Mouse (Mus musculus): ENCODE data around the gene Dcpp3. TPM values are rescaled to one million over a fixed set of nuclear protein-coding genes. Genes with fewer than 3 reads are reported as not detected.
A peak's percentile ranks its signal among the peaks of the same experiment; 100 is the strongest.
"Not testable (repeated sequence)": the region's sequence is repeated elsewhere in the genome, so short reads cannot be mapped to it uniquely, and the experiment has no call there.

Dcpp3 gene
- polyA plus RNA-seq, 1 experiment from 2014 or later: not detected

DNA sequence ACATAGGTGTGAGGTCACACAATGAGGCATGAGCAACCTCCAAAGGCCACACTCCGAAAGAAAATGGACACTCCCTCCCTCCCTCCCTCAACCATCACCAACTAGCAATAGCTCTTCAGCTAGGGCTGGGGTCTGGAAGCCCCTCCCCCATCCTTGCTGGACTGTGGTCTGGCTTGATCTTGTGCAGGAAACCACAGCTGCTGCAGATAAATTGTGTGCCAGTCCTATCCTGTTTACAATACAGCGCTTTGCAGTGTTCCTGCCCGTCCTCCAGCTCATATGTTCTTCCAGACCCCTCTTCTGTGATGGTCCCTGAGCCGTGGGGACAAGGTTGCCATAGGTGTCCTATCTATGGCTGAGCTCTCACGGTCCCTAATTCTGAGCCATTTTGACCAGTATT is 13.9 kb downstream of the Dcpp3 start:
- Histone ChIP-seq H3K27ac (no peak overlapping the region), H3K9me3 (ENCODE audit: control insufficient read depth, low read length) (no peaks in the 10 kb centered on the region), H3K4me1 (replicated peaks; ENCODE audit: control insufficient read depth, insufficient read depth, low read length) (no peaks in the 10 kb centered on the region), H3K9ac (no peak overlapping the region), H3K36me3 (replicated peaks; ENCODE audit: control insufficient read depth, insufficient read depth) (no peaks in the 10 kb centered on the region), H3K4me3 (replicated peaks; ENCODE audit: low read length) (no peak overlapping the region), H3K4me2 (replicated peaks) (no peak overlapping the region), H3K27me3 (ENCODE audit: control insufficient read depth, insufficient read depth, low read length) (no peaks in the 10 kb centered on the region)
- DNase-seq (ENCODE audit: low spot score) (no peak), ATAC-seq (ENCODE audit: low FRiP score) (no peak)
- WGBS: 85% methylated on average over 5 of the region's 5 CpGs

DNA sequence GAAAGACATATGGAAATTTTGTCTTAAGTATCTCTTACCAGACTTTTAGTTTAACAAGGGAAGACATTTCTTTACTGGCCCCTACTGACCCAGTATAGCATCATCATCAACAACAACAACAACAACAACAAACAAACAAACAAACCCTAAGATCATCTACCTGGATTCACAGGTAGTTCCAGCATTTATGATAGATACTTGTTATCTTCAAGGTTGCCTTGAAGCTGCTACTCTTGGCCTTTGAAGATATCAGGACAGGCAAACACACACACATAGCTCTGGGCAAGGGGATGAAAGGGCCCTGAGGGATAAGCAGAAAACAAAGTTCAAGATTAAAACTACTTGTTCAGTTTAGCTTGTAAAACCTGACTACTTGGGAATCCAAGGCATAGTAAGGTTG is 24.1 kb downstream of the Dcpp3 start, which contains the start of gene Sbp:
TSS of gene Sbp (plus strand) at position 301 of the 400 bp plus-strand sequence.
- Histone ChIP-seq H3K9me3 (ENCODE audit: control insufficient read depth, low read length) (no peaks in the 10 kb centered on the region), H3K27me3 (ENCODE audit: control insufficient read depth, insufficient read depth, low read length) (no peaks in the 10 kb centered on the region), H3K4me2 (replicated peaks) (no peak within 1 kb of the TSS), H3K9ac (no peak within 1 kb of the TSS), H3K27ac (no peak within 1 kb of the TSS), H3K4me1 (replicated peaks; ENCODE audit: control insufficient read depth, insufficient read depth, low read length) (no peaks in the 10 kb centered on the region), H3K36me3 (replicated peaks; ENCODE audit: control insufficient read depth, insufficient read depth) (no peaks in the 10 kb centered on the region), H3K4me3 (replicated peaks; ENCODE audit: low read length) (no peak within 1 kb of the TSS)
- ATAC-seq (ENCODE audit: low FRiP score): no peak
- no peak for DNase-seq (ENCODE audit: low spot score)

DNA sequence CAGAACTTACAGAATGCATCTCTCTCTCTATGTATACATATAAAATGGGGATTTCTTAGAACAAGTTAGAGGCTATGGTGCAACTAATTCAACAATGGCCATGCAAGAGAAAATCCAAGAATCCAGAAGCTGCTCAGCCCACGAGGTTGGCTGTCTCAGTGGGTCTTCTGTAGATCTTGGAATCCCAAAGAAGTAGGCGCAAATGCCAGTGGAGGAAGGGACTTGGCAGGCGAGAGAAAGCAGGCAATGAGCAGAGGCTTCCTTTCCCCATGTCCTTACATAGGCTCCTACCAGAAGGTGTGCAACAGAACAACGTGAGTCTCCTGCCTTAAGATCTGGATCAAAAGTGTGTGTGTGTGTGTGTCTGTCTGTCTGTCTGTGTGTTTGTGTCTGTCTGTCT is 30.2 kb downstream of the Dcpp3 start:
- WGBS: 78% methylated on average over 4 of the region's 4 CpGs
- H3K27ac ChIP-seq; H3K4me2 ChIP-seq (replicated peaks); H3K4me3 ChIP-seq (replicated peaks; ENCODE audit: low read length); H3K36me3 ChIP-seq (replicated peaks; ENCODE audit: control insufficient read depth, insufficient read depth); ATAC-seq (ENCODE audit: low FRiP score); H3K9ac ChIP-seq; H3K27me3 ChIP-seq (ENCODE audit: control insufficient read depth, insufficient read depth, low read length); H3K4me1 ChIP-seq (replicated peaks; ENCODE audit: control insufficient read depth, insufficient read depth, low read length); H3K9me3 ChIP-seq (ENCODE audit: control insufficient read depth, low read length); DNase-seq (ENCODE audit: low spot score): not testable (repeated sequence)

DNA sequence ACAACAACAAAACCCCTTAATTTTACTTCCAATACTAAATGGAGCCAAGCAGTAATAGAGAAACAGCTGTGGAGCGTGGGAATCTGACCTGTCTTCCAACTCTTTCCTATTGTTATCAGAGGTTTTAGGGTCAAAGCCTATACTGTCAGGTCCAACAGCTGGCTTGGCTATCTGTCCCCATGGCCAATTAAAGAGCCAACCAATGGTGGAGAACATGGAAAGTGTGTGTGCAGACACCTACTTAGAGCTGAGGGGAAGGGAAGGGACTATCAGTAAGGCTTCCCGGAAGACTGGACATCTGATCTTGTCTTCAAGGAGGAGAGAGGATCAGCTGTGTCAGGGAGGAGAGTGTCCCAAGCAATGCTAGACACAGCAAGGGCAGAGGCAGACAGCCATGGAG is 31.8 kb downstream of the Dcpp3 start:
- H3K27me3 ChIP-seq (ENCODE audit: control insufficient read depth, insufficient read depth, low read length): no peaks in the 10 kb centered on the region
- H3K9me3 ChIP-seq (ENCODE audit: control insufficient read depth, low read length): no peaks in the 10 kb centered on the region
- ATAC-seq (ENCODE audit: low FRiP score) (no peak), DNase-seq (ENCODE audit: low spot score) (no peak)
- 96% methylated on average over 2 of the region's 2 CpGs for WGBS
- no peak overlapping the region for H3K4me3 ChIP-seq (replicated peaks; ENCODE audit: low read length)
- H3K4me1 ChIP-seq (replicated peaks; ENCODE audit: control insufficient read depth, insufficient read depth, low read length): no peaks in the 10 kb centered on the region
- H3K9ac ChIP-seq: no peak overlapping the region
- H3K36me3 ChIP-seq (replicated peaks; ENCODE audit: control insufficient read depth, insufficient read depth): no peaks in the 10 kb centered on the region
- no peak overlapping the region for H3K4me2 ChIP-seq (replicated peaks)
- no peak overlapping the region for H3K27ac ChIP-seq

DNA sequence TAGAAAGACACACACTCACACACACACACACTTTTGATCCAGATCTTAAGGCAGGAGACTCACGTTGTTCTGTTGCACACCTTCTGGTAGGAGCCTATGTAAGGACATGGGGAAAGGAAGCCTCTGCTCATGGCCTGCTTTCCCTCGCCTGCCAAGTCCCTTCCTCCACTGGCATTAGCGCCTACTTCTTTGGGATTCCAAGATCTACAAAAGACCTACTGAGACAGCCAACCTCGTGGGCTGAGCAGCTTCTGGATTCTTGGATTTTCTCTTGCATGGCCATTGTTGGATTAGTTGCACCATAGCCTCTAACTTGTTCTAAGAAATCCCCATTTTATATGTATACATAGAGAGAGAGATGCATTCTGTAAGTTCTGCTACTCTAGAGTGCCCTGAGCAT is 33.6 kb downstream of the Dcpp3 start:
- H3K36me3 ChIP-seq (replicated peaks; ENCODE audit: control insufficient read depth, insufficient read depth); DNase-seq (ENCODE audit: low spot score); H3K4me2 ChIP-seq (replicated peaks); ATAC-seq (ENCODE audit: low FRiP score); H3K27me3 ChIP-seq (ENCODE audit: control insufficient read depth, insufficient read depth, low read length); H3K4me3 ChIP-seq (replicated peaks; ENCODE audit: low read length); H3K9ac ChIP-seq; H3K9me3 ChIP-seq (ENCODE audit: control insufficient read depth, low read length); H3K27ac ChIP-seq; H3K4me1 ChIP-seq (replicated peaks; ENCODE audit: control insufficient read depth, insufficient read depth, low read length): not testable (repeated sequence)
- WGBS: 79% methylated on average over 4 of the region's 4 CpGs

DNA sequence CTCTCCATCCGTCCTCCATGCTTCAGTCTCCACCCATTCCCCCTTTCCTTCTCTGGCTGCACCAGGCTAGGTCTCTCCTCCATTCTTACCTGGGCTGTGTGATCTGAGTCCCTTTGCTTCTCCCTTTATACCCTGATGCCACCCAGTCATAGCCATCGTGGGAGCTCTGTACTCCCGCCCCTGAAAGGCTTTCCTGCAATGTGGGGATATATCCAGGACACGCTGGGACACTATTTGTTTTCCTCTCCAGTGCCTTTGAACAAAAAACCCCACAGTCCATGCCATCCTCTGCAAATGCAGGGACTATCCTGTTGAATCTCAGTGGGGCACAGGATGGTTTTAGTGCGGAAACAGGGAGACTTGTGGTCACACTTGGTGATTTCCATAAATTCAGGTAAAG is 37.9 kb downstream of the Dcpp3 start, which contains the start of gene Sbpl:
TSS of gene Sbpl (minus strand) at position 101 of the 400 bp plus-strand sequence.
- no peaks in the 10 kb centered on the region for H3K9me3 ChIP-seq (ENCODE audit: control insufficient read depth, low read length)
- H3K4me1 ChIP-seq (replicated peaks; ENCODE audit: control insufficient read depth, insufficient read depth, low read length): no peaks in the 10 kb centered on the region
- no peak within 1 kb of the TSS for H3K9ac ChIP-seq
- no peak within 1 kb of the TSS for H3K4me3 ChIP-seq (replicated peaks; ENCODE audit: low read length)
- ATAC-seq (ENCODE audit: low FRiP score): no peak
- H3K27me3 ChIP-seq (ENCODE audit: control insufficient read depth, insufficient read depth, low read length): no peaks in the 10 kb centered on the region
- H3K36me3 ChIP-seq (replicated peaks; ENCODE audit: control insufficient read depth, insufficient read depth): no peaks in the 10 kb centered on the region
- WGBS: 68% methylated on average over 5 of the region's 5 CpGs
- no peak for DNase-seq (ENCODE audit: low spot score)
- H3K27ac ChIP-seq: no peak within 1 kb of the TSS
- H3K4me2 ChIP-seq (replicated peaks): no peak within 1 kb of the TSS

DNA sequence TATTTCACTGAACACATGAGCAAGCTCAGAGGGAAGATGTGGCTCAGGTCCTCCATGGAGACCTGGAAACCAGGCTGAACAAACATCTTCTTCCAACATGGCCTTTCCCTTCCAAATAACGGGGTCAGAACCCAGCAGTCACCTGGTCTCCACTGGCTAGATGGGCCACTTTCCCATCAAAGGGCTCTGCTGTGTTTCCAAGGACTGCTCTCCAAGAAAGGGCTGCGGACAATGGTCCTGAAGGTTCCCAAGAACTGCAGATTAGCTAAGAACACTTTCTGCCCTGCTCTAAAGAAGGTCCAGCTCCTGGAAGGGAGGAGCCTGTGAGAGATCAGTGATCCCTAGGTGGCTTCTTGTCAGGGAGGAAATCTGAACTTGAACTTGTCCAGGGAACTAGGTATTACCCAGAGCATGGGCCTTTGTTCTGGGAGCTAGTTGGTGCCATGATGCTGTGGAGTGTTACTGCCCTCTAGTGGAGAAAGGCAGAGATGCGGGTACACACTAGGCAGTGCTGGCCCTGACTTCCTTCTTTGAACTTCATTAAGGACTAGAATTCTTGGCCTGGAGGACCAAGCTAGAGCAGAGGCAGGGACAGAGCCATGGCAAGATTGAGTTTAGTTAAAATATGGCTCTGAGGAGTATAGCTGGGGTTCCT is 43.0 kb downstream of the Dcpp3 start:
- WGBS: 38% methylated on average over 3 of the region's 3 CpGs
- ATAC-seq (ENCODE audit: low FRiP score) (peak; percentile 94), DNase-seq (ENCODE audit: low spot score) (peak; percentile 91)
- Histone ChIP-seq H3K9ac (no peak overlapping the region), H3K9me3 (ENCODE audit: control insufficient read depth, low read length) (no peaks in the 10 kb centered on the region), H3K4me2 (replicated peaks) (no peak overlapping the region), H3K4me3 (replicated peaks; ENCODE audit: low read length) (no peak overlapping the region), H3K4me1 (replicated peaks; ENCODE audit: control insufficient read depth, insufficient read depth, low read length) (no peaks in the 10 kb centered on the region), H3K27me3 (ENCODE audit: control insufficient read depth, insufficient read depth, low read length) (no peaks in the 10 kb centered on the region), H3K36me3 (replicated peaks; ENCODE audit: control insufficient read depth, insufficient read depth) (no peaks in the 10 kb centered on the region), H3K27ac (no peak overlapping the region)

DNA sequence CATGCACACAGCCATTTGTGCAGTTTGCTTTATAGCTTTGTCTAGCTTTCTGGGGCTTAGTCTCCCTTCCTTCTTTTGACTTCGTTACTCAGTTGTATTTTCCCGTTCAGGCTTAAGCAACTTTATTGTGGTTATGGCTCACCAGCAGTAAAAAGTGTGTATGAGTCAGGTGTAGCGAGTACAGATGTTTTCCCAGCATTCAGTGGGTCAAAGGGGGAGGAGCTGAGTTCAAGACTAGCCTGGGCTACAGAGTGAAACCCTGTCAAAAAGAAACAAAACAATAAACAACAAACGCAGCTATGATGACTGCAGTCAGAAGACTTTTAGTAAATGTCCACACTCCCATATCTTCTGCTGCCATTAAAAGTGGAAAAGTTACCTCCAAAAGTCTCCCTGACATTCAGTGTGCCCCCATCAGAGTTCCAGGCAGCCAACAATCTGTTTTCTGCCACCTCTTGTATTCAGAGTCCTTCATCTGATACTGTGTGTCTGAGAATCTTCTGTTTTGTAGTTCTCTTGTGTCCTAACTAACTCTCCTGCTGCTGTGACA is 44.4 kb downstream of the Dcpp3 start:
- no peaks in the 10 kb centered on the region for H3K4me1 ChIP-seq (replicated peaks; ENCODE audit: control insufficient read depth, insufficient read depth, low read length)
- H3K9me3 ChIP-seq (ENCODE audit: control insufficient read depth, low read length): no peaks in the 10 kb centered on the region
- ATAC-seq (ENCODE audit: low FRiP score) (no peak), DNase-seq (ENCODE audit: low spot score) (no peak)
- no peak overlapping the region for H3K9ac ChIP-seq
- H3K27me3 ChIP-seq (ENCODE audit: control insufficient read depth, insufficient read depth, low read length): no peaks in the 10 kb centered on the region
- no peaks in the 10 kb centered on the region for H3K36me3 ChIP-seq (replicated peaks; ENCODE audit: control insufficient read depth, insufficient read depth)
- H3K4me3 ChIP-seq (replicated peaks; ENCODE audit: low read length): no peak overlapping the region
- 63% methylated on average over 4 of the region's 4 CpGs for WGBS
- no peak overlapping the region for H3K27ac ChIP-seq
- no peak overlapping the region for H3K4me2 ChIP-seq (replicated peaks)

DNA sequence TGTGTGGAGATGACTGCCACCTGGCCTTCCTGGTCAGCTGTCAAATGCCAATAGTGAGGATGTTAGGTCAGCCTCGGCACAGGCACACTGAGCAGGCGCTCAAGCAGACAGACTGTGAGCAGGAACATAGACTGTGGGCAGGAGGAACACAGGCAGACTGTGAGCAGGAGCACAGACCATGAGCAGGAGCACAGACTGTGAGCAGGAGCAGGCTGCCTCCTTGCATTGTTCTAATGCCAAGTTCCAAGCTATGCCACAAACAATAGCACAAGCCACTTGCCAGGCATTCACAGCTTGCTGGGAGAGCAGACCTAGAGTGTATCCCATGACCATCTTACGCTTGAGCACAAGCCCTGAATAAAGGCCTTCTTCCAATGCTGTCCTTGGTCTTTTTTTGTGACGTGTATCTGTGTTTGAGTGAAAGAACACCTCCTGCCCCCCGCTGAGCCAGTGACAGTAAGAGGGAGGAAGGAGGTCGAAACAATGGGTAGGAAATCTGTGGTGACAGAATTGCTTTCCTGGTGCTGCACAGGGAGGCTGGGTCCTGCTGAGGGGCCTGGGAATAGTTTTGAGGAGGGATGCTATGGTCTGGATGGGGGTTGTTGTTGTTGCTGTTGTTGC is 48.7 kb downstream of the Dcpp3 start:
- Histone ChIP-seq H3K4me2 (replicated peaks) (no peak overlapping the region), H3K36me3 (replicated peaks; ENCODE audit: control insufficient read depth, insufficient read depth) (no peaks in the 10 kb centered on the region), H3K9ac (no peak overlapping the region), H3K27ac (no peak overlapping the region), H3K4me1 (replicated peaks; ENCODE audit: control insufficient read depth, insufficient read depth, low read length) (no peaks in the 10 kb centered on the region), H3K27me3 (ENCODE audit: control insufficient read depth, insufficient read depth, low read length) (no peaks in the 10 kb centered on the region), H3K4me3 (replicated peaks; ENCODE audit: low read length) (no peak overlapping the region), H3K9me3 (ENCODE audit: control insufficient read depth, low read length) (no peaks in the 10 kb centered on the region)
- WGBS: 22% methylated on average over 6 of the region's 6 CpGs
- no peak for DNase-seq (ENCODE audit: low spot score)
- ATAC-seq (ENCODE audit: low FRiP score): no peak
